Mouse (Mus musculus) limb, embryonic 14.5 days (tissue): Measurements from ENCODE around the gene Stam. TPM values are rescaled to one million over a fixed set of nuclear protein-coding genes. Genes with fewer than 3 reads are reported as not detected.
"Not testable (repeated sequence)": the region's sequence is repeated elsewhere in the genome, so short reads cannot be mapped to it uniquely, and the experiment has no call there.

Experiments
- ATAC-seq: fragments of 200-750 bp; cut with Nextera tagmentation; 2 replicates; pipeline ENCODE4 v1.8.0; 2017; ENCODE audit warnings: low read depth, moderate number of reproducible peaks, moderate TSS enrichment; ENCODE audit not compliant: low FRiP score
- DNase-seq: peaks from one replicate; pipeline ENCODE4 v3.0.0-alpha.2; 2015; ENCODE audit warnings: low spot score
- H3K27ac ChIP-seq: fragments of 300-500 bp; sonication (generic); replicated peaks from 2 replicates; pipeline ENCODE4 v1.5.1; 2014; ENCODE audit warnings: low read depth, mild to moderate bottlenecking, low read length, moderate library complexity, mixed read lengths
- H3K27me3 ChIP-seq: fragments of 300-500 bp; sonication (generic); 2 replicates; pipeline ENCODE4 v1.6.1; 2014; ENCODE audit warnings: low read length, mixed read lengths; ENCODE audit not compliant: control insufficient read depth, insufficient read depth
- H3K36me3 ChIP-seq: fragments of 300-500 bp; sonication (generic); 2 replicates; pipeline ENCODE4 v1.6.1; 2014; ENCODE audit warnings: mild to moderate bottlenecking, low read length, moderate library complexity, mixed read lengths; ENCODE audit not compliant: control insufficient read depth, insufficient read depth
- H3K4me1 ChIP-seq: fragments of 300-500 bp; sonication (generic); 2 replicates; pipeline ENCODE4 v1.6.1; 2014; ENCODE audit warnings: antibody characterized with exemption, low read length, mixed read lengths; ENCODE audit not compliant: control insufficient read depth, insufficient read depth
- H3K4me2 ChIP-seq: fragments of 300-500 bp; sonication (generic); replicated peaks from 2 replicates; pipeline ENCODE4 v1.6.1; 2014; ENCODE audit warnings: low read depth, mild to moderate bottlenecking, low read length, moderate library complexity; ENCODE audit not compliant: severe bottlenecking
- H3K4me3 ChIP-seq: fragments of 300-500 bp; sonication (generic); replicated peaks from 2 replicates; pipeline ENCODE4 v1.5.1; 2014; ENCODE audit warnings: low read length
- H3K9ac ChIP-seq: fragments of 300-500 bp; sonication (generic); 2 replicates; pipeline ENCODE4 v1.6.1; 2014; ENCODE audit warnings: mild to moderate bottlenecking, low read depth, low read length, moderate library complexity; ENCODE audit not compliant: severe bottlenecking
- H3K9me3 ChIP-seq: fragments of 300-500 bp; sonication (generic); 2 replicates; pipeline ENCODE4 v1.6.1; 2016; ENCODE audit warnings: low read length; ENCODE audit not compliant: control insufficient read depth
- POLR2A ChIP-seq: fragments of 200-500 bp; IDR thresholded peaks from 2 replicates; pipeline ENCODE4 v1.8.0; 2012; ENCODE audit warnings: inconsistent platforms, mild to moderate bottlenecking, moderate library complexity, borderline replicate concordance; ENCODE audit not compliant: insufficient read depth, insufficient read length; ENCODE audit errors: extremely low read depth
- WGBS: fragments of 180-500 bp; shearing (Covaris S2); extraction: QIAGEN DNeasy Blood & Tissue Kit; methylation state at CpG from one replicate; pipeline ENCODE4 v1.1.7; 2014; 5-methylcytosine and 5-hydroxymethylcytosine counted together
- polyA plus RNA-seq, 2 experiments: library from polyadenylated mRNA; depleted of rRNA in 1 of 2; stranded (reverse) in 1 of 2; unstranded in 1 of 2; fragments of >200 nt; fragmentation: Nextera tagmentation in 1 of 2; extraction: Ambion mirVana in 1 of 2; gene quantifications; 2 replicates each; pipeline versions ENCODE4 v1.2.1 to v1.2.3; 2012 to 2014

Gene Stam
- polyA plus RNA-seq, 2 experiments = 48.6 to 67.9 TPM

DNA sequence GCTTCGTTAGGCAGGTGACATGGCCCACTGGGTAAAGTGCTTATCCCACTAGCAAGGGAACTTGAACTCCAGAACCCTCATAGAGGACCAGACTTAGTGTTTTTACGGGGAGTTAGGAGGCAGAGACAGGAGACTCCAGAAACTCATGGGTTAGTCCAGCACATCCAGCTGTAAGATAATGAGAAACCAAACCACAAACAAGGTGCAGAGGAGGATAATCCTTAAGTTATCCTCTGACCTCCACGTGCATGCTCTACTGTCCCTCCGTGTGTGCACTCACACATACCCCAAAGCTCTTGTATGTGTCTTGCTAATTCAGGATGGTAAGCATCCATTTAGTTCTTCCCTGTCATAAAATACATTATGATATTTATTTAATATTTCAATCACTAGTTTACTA, 117.7 kb downstream of the Stam start:
- Histone ChIP-seq H3K4me1 (no peaks in the 10 kb centered on the region), H3K36me3 (no peaks in the 10 kb centered on the region), H3K27me3 (no peaks in the 10 kb centered on the region), H3K9ac (no peak overlapping the region), H3K9me3 (no peaks in the 10 kb centered on the region), H3K4me3 (no peak overlapping the region), H3K27ac (no peak overlapping the region), H3K4me2 (no peak overlapping the region)
- 82% methylated on average over 4 of the region's 4 CpGs for WGBS
- TF ChIP-seq POLR2A = no peak
- ATAC-seq (no peak), DNase-seq (no peak)

DNA sequence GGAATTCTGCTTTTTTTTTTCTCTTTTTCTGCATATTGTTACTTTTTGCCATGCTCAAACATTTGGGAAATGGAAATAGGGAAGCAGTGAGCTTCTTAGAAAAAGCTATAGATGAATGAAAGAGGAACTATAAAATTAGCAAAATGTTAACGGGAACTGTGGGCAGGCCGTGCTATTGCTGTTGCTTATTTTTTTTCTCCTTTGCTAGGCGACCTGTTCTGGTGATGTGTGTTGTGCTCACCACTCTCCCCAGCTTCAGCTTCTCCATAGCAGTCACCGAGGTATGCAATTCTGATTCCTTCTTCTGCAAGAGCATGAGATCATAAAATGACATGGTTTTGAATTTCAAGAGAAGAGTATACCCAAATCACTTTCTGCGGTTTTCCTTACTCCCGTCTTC, 118.1 kb downstream of the Stam start:
- Histone ChIP-seq H3K27me3 (no peaks in the 10 kb centered on the region), H3K4me2 (no peak overlapping the region), H3K9me3 (no peaks in the 10 kb centered on the region), H3K4me3 (no peak overlapping the region), H3K36me3 (no peaks in the 10 kb centered on the region), H3K27ac (no peak overlapping the region), H3K9ac (no peak overlapping the region), H3K4me1 (no peaks in the 10 kb centered on the region)
- ATAC-seq = no peak
- DNase-seq = no peak
- TF ChIP-seq POLR2A = no peak
- WGBS = 58% methylated on average over 6 of the region's 6 CpGs

DNA sequence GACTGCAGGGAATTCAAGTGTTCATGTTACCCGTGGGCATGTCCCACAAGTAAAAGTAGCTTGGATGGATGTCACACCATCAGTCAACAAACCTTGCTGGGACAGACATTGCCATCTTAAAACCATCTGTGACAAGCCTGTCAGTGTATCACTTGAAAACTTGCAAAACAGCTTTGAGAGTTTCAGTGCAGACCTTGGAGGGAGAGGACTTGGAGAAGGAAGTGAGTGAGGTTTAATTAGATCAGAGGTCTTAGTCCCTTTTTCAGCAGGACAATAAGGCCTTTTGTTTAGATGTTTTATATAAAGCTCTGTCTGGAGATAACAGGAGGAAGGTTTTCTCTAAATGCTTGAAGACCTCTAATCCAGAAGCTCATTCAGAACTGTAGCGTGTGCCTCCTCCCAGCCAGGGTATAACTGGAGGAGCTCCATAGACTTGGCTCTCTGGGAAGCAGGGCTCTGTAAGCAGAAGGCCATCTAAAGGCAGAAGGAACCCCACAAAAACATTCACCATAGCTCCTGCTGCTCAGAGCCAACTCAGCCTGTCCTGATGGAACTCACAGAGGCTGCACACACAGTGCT, 124.5 kb downstream of the Stam start:
- not testable (repeated sequence) for H3K4me3 ChIP-seq, H3K4me1 ChIP-seq, H3K9ac ChIP-seq, H3K27ac ChIP-seq, H3K4me2 ChIP-seq, H3K36me3 ChIP-seq, H3K27me3 ChIP-seq, ATAC-seq, DNase-seq, H3K9me3 ChIP-seq
- WGBS = no CpG with 5 or more reads among the region's 2 CpGs

Other genes with a start within 250 kb of the Stam start
- 55.4 and 61.0 TPM in 2 replicates for gene Hacd1, start 18.0 kb upstream of the Stam start, polyA plus RNA-seq (2012; rRNA removed)
- 74.7 and 75.2 TPM in 2 replicates for gene Hacd1, start 18.0 kb upstream of the Stam start, polyA plus RNA-seq (2014; fragmentation: Nextera tagmentation; extraction: Ambion mirVana)
- 0.09 and 0.10 TPM in 2 replicates for gene Tmem236, start 100.4 kb downstream of the Stam start, polyA plus RNA-seq (2012; rRNA removed)
- gene Tmem236, start 100.4 kb downstream of the Stam start, polyA plus RNA-seq (2014; fragmentation: Nextera tagmentation; extraction: Ambion mirVana) = 0.07 TPM in 1 of 2 replicates, not detected in the other
- gene Mrc1, start 155.3 kb downstream of the Stam start, polyA plus RNA-seq (2012; rRNA removed) = 9.9 and 11.8 TPM in 2 replicates
- gene Mrc1, start 155.3 kb downstream of the Stam start, polyA plus RNA-seq (2014; fragmentation: Nextera tagmentation; extraction: Ambion mirVana) = 12.7 and 14.9 TPM in 2 replicates